Mouse (Mus musculus): ENCODE data around the gene Kif6. TPM values are rescaled to one million over a fixed set of nuclear protein-coding genes. Genes with fewer than 3 reads are reported as not detected.

The Kif6 gene
- not detected for total RNA-seq (2021)
- long read RNA-seq, experiment 1, result 0 reads
- long read RNA-seq, experiment 2, result 0 reads

DNA sequence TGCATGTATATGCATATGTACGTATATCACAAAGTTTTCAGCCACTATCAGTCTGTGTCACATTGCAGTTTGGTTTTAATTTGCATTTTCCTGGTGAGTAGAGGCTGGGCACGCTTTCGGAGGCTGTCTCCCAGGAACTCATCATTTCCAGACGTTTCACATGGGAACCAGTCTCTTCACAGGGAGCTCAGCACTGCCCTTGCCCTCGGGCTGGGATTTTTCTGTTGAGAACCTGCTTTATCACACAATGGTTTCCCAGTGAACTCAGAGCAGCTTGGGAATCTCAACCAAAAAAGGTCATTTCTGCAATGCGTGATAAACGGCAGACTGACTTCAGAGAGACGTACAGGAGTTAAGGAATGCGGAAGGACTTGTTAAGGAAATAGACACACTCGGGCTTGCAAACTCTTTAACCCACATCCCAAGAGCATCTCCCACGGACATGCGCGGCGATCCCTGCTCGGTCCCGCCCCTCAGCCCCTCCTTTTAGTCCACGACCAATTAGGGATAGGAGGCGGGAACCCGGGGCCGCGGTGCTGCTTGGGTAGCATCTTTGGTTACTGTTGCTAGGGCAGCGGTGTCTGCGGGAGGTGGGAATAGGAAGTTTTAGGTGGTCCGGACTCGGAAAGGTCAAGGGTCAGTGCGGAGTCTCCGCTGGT, at the start of gene Kif6:
Gene Kif6, plus strand, starts transcription at position 560 of the 659 bp plus-strand sequence.
- intact Hi-C loops (cut with DNase I; ENCODE audit: low total_unique reads), result no loop called here
- peak; percentile 85 for DNase-seq

DNA sequence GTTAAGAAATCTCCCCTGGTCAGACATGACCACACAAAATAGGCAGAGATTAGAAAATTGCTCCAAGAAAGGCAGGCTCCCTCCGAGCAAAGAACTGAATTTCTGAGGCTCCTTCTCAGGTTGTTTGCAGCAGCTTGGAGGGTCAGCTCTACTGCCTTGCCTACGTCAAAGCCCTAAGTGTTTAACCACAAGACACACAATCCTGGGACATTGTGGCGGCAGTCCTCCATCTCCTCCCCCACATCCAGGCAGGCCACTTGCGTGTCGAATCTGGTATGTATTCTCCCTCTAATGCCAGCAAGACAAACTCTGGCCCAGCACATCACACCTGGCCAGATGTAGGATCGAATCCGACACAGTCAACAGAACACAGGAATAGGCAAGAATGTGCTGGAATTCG, 46.2 kb upstream of the Kif6 start:
- intact Hi-C loops (cut with DNase I; ENCODE audit: low total_unique reads), result no loop called here
- no peak for DNase-seq

DNA sequence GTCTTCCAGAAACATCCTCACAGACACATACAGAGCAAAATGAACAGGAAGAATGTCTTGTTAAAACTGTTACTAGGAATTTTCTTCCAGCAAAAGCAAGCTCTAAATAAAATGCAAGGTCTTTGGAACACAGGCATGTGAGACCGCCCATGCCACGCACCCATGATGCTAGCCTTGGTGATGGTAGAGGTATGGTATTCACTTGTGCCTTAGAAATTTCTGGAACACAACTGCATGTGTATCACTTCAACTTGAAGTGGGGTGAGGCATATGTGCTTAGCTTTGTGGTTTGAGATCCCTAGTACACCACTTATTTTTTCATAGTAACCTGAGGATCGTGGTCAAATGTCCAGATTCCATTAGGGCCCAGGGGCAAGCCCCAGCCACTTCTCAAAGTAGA, 37.6 kb upstream of the Kif6 start:
- no peak for DNase-seq
- intact Hi-C loops (cut with DNase I; ENCODE audit: low total_unique reads), result no loop called here

DNA sequence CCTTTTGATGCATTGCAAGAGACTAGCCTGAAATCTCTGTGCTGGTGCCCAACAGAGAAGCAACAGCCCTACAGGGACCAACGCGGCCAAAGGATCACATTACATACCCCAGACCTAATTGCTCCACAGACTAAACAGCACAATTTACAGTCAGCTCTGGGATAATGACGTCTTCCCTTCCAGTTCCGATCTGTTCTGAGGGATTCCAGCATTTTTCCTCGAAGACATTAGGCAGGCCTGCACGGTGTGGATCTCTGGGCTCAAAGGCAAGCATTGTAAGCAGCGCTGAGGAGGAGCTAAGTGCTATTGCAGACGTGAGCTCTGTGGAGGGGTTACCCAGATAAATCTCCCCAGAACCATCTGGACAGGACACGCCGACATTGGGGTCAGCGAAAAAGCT, 32.5 kb upstream of the Kif6 start:
- intact Hi-C loops (cut with DNase I; ENCODE audit: low total_unique reads), result no loop called here
- DNase-seq, result no peak

DNA sequence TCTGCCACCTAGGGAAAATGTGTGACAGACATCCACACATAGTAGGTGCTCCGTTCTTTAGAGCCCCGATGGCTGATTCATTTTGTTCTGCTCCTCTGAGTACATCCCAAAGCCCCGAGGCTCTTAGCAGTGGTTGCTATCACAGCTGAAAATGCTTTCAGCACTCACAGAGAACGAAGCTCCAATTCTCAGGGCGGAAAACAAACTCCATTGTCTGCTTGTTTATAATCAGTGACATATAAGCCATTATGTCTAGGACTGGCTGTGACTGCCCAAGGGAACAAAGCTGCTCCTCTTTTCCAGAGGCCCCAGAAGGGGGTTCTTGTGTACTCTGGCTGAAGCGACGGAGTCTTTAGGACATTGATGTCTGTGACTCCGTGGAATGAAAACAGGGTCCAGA, 24.9 kb upstream of the Kif6 start:
- intact Hi-C loops (cut with DNase I; ENCODE audit: low total_unique reads), result no loop called here
- DNase-seq, result no peak

DNA sequence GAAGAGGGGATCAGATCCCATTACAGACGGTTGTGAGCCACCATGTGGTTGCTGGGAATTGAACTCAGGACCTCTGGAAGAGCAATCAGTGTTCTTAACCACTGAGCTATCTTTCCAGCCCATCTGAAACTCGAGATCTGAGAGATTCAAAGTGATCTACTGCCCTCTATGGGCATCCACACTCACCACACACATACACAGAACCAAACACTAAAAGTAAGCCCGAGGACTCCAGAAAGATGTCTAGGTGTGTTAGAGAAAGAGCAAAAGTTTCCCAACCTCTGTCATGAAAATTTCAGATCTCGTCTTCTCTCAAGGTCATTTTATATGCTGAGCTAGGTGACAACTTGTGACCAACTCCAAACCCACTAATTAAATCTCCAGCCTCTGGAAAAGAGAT, 9.5 kb upstream of the Kif6 start:
- intact Hi-C loops (cut with DNase I; ENCODE audit: low total_unique reads), result no loop called here
- no peak for DNase-seq

DNA sequence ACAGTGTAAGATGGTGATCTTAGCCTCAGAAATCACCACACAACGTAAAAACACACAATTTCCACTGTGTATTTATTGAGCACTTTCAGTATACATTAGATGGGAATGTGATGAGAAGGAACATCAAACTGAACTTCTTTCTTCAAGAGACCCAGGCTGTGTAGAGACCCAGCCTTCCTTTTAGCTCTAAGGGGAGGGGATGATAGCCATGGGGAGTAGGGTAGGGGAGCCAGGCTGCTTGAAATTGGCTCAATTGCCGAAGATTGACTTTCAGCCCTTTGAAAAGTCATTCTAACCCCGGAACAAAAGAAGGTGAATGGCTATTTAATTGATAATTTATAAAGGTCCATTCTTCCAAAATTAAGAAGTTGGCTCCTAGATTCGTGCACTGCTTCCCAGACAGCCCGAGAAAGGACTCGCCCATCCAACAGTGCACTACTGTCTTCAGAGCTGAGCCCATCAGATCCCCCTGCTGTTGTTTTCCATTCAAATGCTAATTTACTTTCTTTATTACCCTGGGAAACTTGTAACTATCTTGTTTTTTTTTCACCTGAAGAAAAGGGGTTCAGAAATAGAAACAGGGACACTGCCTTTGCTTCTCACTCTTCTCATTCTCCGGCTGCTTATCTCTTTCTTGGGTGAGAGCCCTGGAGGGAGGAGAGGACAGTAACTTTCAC, 7.4 kb upstream of the Kif6 start:
- intact Hi-C loops (cut with DNase I; ENCODE audit: low total_unique reads), result no loop called here
- DNase-seq, result no peak

DNA sequence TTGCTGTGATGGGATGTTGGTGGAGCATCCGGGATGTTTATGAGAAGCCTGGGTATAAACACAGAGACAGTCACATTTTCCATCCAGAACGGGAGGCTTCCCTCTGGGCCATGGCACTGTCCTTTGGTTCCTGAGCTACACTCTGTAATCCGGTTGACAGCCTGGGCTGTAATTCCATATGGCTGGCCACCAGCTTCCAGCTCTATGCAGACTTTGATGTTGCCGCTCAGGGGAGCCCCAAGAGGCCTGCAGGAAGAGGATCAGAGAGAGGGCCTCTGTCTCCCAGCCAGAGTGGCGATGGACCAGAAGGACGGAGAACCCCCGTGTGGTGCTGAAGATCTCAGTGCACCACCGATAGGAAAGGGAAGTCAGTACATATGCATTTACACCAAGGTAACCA, 4.6 kb upstream of the Kif6 start:
- intact Hi-C loops (cut with DNase I; ENCODE audit: low total_unique reads), result no loop called here
- no peak for DNase-seq

- intact Hi-C loops (cut with DNase I; ENCODE audit: low total_unique reads), result no loop called here
- DNase-seq, result peak; percentile 19
These were observed 310 bp downstream of the Kif6 start for GRCm38 (mm10) chr17:49615241-49615651.

GRCm38 (mm10) chr17:49624572-49624971, 9.6 kb downstream of the Kif6 start:
- no peak for DNase-seq
- intact Hi-C loops (cut with DNase I; ENCODE audit: low total_unique reads), result no loop called here

DNA sequence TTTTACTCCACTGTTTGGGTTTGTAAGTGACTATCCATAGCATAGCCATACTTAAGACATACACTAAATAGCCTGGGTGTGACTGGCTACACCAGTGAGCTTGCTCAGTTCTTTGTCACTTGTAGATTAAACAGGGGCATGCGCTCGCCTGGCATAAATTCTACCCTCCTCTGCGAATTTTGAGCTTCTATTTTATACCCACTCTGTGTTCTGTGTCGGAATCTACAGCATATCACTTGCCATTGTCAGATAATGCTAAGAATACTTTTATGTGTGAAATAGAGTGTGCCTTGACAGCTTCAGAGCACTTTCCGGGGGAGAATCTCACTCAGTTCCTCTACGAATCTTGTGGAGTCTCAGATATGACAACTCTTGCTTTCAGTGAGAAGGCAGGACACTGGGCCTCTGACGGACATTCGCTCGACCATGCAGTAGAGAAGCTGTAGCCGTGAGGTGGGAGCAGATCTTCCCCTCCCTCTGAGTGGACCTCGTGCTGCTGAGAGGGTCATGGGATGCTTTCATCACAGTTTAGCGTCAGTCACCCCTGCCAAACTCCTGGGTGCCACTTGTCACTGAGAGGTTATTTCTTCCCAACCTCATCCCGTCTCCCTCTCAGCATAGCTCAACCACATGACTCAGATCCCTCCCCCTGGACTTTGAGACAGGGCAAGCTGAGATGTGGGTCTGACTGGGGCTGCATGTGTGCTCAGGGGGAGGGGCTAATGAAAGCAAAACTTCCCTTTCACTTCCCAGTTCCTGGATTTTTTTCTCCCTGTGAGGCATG, 12.3 kb downstream of the Kif6 start:
- no peak for DNase-seq
- intact Hi-C loops (cut with DNase I; ENCODE audit: low total_unique reads), result no loop called here

DNA sequence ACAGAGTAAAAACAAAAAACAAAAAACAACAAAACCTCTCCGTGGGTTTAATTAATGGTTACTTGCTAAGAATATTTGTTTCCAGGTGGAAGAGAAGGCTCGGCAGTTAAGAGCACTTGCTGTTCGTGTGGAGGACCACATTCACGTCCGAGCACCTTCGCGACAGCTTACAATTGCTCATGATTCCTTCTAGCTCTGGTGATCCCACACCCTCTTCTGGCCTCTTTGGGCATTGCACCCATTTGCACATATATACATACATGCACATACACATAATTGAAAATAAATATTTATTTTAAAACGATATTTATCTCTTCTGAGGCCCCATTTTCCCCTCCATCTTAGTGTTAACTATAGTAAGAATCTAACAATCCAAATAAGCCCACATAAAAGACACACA, 13.9 kb downstream of the Kif6 start:
- intact Hi-C loops (cut with DNase I; ENCODE audit: low total_unique reads), result no loop called here
- no peak for DNase-seq

- DNase-seq, result no peak
These were observed 18.1 kb downstream of the Kif6 start for GRCm38 (mm10) chr17:49633041-49633440.

GRCm38 (mm10) chr17:49641903-49642302, 27.0 kb downstream of the Kif6 start:
- intact Hi-C loops (cut with DNase I; ENCODE audit: low total_unique reads), result no loop called here
- DNase-seq, result no peak

More at GRCm38 (mm10) chr17:49633041-49633440, 18.1 kb downstream of the Kif6 start:
- intact Hi-C loops (cut with DNase I; ENCODE audit: low total_unique reads), result no loop called here

- DNase-seq, result no peak
- intact Hi-C loops (cut with DNase I; ENCODE audit: low total_unique reads), result no loop called here
These were observed 27.4 kb downstream of the Kif6 start for GRCm38 (mm10) chr17:49642336-49642735.

DNA sequence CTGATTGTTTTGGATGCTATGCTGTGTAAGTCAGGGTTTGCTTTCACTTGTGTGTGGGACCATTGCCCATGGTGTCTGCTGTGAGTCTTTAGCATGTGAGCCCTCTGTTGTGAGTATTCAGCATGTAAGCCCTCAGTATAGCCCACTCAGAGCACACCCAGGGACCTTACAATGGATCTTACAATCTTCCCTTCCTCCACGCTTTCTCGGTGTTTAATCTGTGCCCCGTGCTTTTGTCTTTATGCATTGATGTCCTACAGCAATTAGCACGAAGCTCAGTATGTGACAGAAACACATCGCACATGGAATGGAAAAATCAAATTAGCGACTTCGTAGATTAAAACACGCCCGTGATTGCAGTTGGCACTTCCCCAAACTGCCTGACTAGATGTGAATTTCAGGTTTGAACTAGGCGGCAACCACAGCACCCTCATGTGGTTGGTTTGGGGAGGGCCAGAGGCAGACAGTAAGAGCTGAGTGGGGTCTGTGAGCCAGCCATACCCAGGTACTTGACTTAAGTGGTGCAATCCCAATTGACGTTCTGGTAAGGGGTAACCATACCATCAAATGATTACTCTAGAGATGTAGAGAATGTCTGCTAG, 28.1 kb downstream of the Kif6 start:
- DNase-seq, result no peak
- intact Hi-C loops (cut with DNase I; ENCODE audit: low total_unique reads), result no loop called here

DNA sequence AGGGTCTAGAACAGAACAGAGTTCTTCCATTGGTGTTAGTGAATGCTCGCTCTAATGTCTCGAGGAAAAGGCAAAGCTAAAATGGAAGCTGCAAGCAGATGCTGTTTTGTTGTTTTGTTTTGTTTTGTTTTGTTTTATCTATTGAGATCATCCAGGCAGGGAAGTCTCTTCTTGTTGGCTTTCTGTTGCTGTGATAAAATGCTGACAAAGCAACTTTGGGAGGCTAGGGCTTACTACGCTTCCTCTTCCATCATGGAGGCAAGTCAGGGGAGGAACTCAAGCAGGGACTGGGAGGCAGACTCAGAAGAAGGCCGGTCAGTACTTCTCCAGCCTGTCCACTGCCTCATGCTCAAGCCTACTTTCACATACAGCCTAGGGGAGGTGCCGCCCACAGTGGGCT, 31.3 kb downstream of the Kif6 start:
- no peak for DNase-seq
- intact Hi-C loops (cut with DNase I; ENCODE audit: low total_unique reads), result no loop called here

DNA sequence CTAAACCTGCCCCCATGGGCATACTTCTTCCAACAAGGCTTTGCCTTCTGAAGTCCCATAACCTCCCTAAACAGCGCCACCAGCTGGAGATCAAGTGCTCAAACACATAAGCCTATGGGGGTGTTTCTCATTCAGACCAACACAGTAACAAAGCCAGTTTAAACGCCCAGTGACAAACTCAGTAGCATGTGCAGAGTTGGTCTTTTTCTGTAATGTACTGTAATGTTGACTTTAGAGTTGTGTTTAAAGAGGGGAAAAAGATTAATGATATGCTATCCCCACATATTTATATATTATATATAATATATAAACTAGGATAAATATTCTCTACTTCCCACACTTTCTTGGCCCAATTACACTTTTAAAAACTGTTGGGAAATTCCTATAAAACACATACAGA, 34.0 kb downstream of the Kif6 start:
- intact Hi-C loops (cut with DNase I; ENCODE audit: low total_unique reads), result no loop called here
- no peak for DNase-seq

- intact Hi-C loops (cut with DNase I; ENCODE audit: low total_unique reads), result no loop called here
- DNase-seq, result no peak
These were observed 34.5 kb downstream of the Kif6 start for GRCm38 (mm10) chr17:49649394-49649793.

DNA sequence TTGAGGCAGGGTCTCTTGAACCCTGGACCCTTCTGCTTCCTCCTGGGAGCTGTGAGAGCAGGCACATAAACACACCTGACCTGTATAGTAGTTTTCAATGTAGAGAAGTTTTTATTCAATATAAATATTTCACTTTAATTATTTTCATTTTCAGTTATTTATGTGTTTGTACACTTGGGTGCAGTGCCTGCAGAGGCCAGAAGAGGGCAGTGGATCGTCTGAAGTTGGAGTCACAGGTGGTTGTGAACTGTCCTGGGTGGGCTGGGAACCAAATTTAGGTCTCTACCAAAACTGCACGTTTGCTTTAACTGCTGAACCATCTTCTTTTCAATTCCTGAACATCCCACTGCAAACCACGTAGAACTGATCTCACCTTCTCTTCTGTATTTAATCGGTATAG, 35.4 kb downstream of the Kif6 start:
- intact Hi-C loops (cut with DNase I; ENCODE audit: low total_unique reads), result no loop called here
- DNase-seq, result no peak
